Mouse (Mus musculus): ENCODE data around the gene Borcs8. TPM values are rescaled to one million over a fixed set of nuclear protein-coding genes. Genes with fewer than 3 reads are reported as not detected.

The Borcs8 gene
- 40.5 and 41.9 TPM in 2 replicates for polyA plus RNA-seq (2014; fragmentation: Nextera tagmentation; extraction: Ambion mirVana)

GRCm38 (mm10) chr8:70139026-70139857, at the start of gene Borcs8, which contains the start of the genes Rfxank and Mef2b:
Gene Borcs8 (plus strand): TSS chr8:70139499.
Gene Rfxank (minus strand): TSS chr8:70139154.
Gene Mef2b (plus strand): TSS chr8:70139711.
- no peaks in the 10 kb centered on the region for H3K9me3 ChIP-seq (ENCODE audit: control insufficient read depth, low read length)
- H3K4me2 ChIP-seq (ENCODE audit: low read depth, low read length, severe bottlenecking) = peak within 1 kb of the TSS; percentile 74
- DNase-seq (ENCODE audit: low spot score) (peak; percentile 99), ATAC-seq (replicated peaks; ENCODE audit: low FRiP score) (peak; percentile 97)
- WGBS = under 1% methylated on average over 46 of the region's 46 CpGs
- H3K9ac ChIP-seq (ENCODE audit: low read length) = peak within 1 kb of the TSS; percentile 68
- H3K27ac ChIP-seq (ENCODE audit: low read depth, low read length) = peak within 1 kb of the TSS; percentile 19; the same call in 1 of the 2 replicates
- peak within 1 kb of the TSS; percentile 69 for H3K4me3 ChIP-seq (ENCODE audit: low read depth, low read length)
- peaks cover 12% of the 10 kb centered on the region for H3K4me1 ChIP-seq (replicated peaks; ENCODE audit: control insufficient read depth, insufficient read depth, low read length)
- H3K36me3 ChIP-seq (ENCODE audit: control insufficient read depth, insufficient read depth, low read length) = peaks cover 10% of the 10 kb centered on the region; the same call in 1 of the 2 replicates
- H3K27me3 ChIP-seq (ENCODE audit: control insufficient read depth, insufficient read depth, low read length) = no peaks in the 10 kb centered on the region

- ATAC-seq (replicated peaks; ENCODE audit: low FRiP score) = no peak
- peaks cover 1% of the 10 kb centered on the region for H3K36me3 ChIP-seq (ENCODE audit: control insufficient read depth, insufficient read depth, low read length)
- H3K4me2 ChIP-seq (ENCODE audit: low read depth, low read length, severe bottlenecking) = no peak overlapping the region
- no peaks in the 10 kb centered on the region; the same call in 1 of the 2 replicates for H3K9me3 ChIP-seq (ENCODE audit: control insufficient read depth, low read length)
- 64% methylated on average over 8 of the region's 8 CpGs for WGBS
- DNase-seq (ENCODE audit: low spot score) = no peak
- peaks cover 22% of the 10 kb centered on the region for H3K27me3 ChIP-seq (ENCODE audit: control insufficient read depth, insufficient read depth, low read length)
- no peak overlapping the region for H3K27ac ChIP-seq (ENCODE audit: low read depth, low read length)
- no peak overlapping the region for H3K9ac ChIP-seq (ENCODE audit: low read length)
- no peak overlapping the region for H3K4me3 ChIP-seq (ENCODE audit: low read depth, low read length)
- peaks cover 6% of the 10 kb centered on the region; the same call in 1 of the 2 replicates for H3K4me1 ChIP-seq (replicated peaks; ENCODE audit: control insufficient read depth, insufficient read depth, low read length)
These were observed 46.5 kb upstream of the Borcs8 start for GRCm38 (mm10) chr8:70092786-70093185.

GRCm38 (mm10) chr8:70099276-70099675, 40.0 kb upstream of the Borcs8 start:
- ATAC-seq (replicated peaks; ENCODE audit: low FRiP score) = no peak
- DNase-seq (ENCODE audit: low spot score) = no peak
- no peak overlapping the region for H3K4me3 ChIP-seq (ENCODE audit: low read depth, low read length)
- H3K27ac ChIP-seq (ENCODE audit: low read depth, low read length) = no peak overlapping the region
- H3K4me2 ChIP-seq (ENCODE audit: low read depth, low read length, severe bottlenecking) = no peak overlapping the region
- H3K27me3 ChIP-seq (ENCODE audit: control insufficient read depth, insufficient read depth, low read length) = no peaks in the 10 kb centered on the region
- peaks cover 7% of the 10 kb centered on the region for H3K36me3 ChIP-seq (ENCODE audit: control insufficient read depth, insufficient read depth, low read length)
- H3K9me3 ChIP-seq (ENCODE audit: control insufficient read depth, low read length) = peaks cover 3% of the 10 kb centered on the region; the same call in 1 of the 2 replicates
- no peaks in the 10 kb centered on the region for H3K4me1 ChIP-seq (replicated peaks; ENCODE audit: control insufficient read depth, insufficient read depth, low read length)
- no peak overlapping the region for H3K9ac ChIP-seq (ENCODE audit: low read length)
- 79% methylated on average over 8 of the region's 8 CpGs for WGBS

- DNase-seq (ENCODE audit: low spot score) (no peak), ATAC-seq (replicated peaks; ENCODE audit: low FRiP score) (no peak)
- Histone ChIP-seq H3K9ac (ENCODE audit: low read length) (no peak overlapping the region), H3K27ac (ENCODE audit: low read depth, low read length) (no peak overlapping the region), H3K4me1 (replicated peaks; ENCODE audit: control insufficient read depth, insufficient read depth, low read length) (no peaks in the 10 kb centered on the region), H3K9me3 (ENCODE audit: control insufficient read depth, low read length) (peaks cover 3% of the 10 kb centered on the region; the same call in 1 of the 2 replicates), H3K4me2 (ENCODE audit: low read depth, low read length, severe bottlenecking) (no peak overlapping the region), H3K4me3 (ENCODE audit: low read depth, low read length) (no peak overlapping the region), H3K27me3 (ENCODE audit: control insufficient read depth, insufficient read depth, low read length) (no peaks in the 10 kb centered on the region), H3K36me3 (ENCODE audit: control insufficient read depth, insufficient read depth, low read length) (peaks cover 7% of the 10 kb centered on the region)
- 88% methylated on average over 8 of the region's 8 CpGs for WGBS
These were observed 39.1 kb upstream of the Borcs8 start for GRCm38 (mm10) chr8:70100241-70100640.

GRCm38 (mm10) chr8:70104506-70104905, 34.8 kb upstream of the Borcs8 start:
- 27% methylated on average over 6 of the region's 6 CpGs for WGBS
- H3K9me3 ChIP-seq (ENCODE audit: control insufficient read depth, low read length) = no peaks in the 10 kb centered on the region
- DNase-seq (ENCODE audit: low spot score) = no peak
- H3K27me3 ChIP-seq (ENCODE audit: control insufficient read depth, insufficient read depth, low read length) = no peaks in the 10 kb centered on the region
- ATAC-seq (replicated peaks; ENCODE audit: low FRiP score) = peak; percentile 47; the same call in 1 of the 2 replicates
- H3K9ac ChIP-seq (ENCODE audit: low read length) = no peak overlapping the region
- no peaks in the 10 kb centered on the region for H3K36me3 ChIP-seq (ENCODE audit: control insufficient read depth, insufficient read depth, low read length)
- no peak overlapping the region for H3K27ac ChIP-seq (ENCODE audit: low read depth, low read length)
- H3K4me3 ChIP-seq (ENCODE audit: low read depth, low read length) = no peak overlapping the region
- H3K4me2 ChIP-seq (ENCODE audit: low read depth, low read length, severe bottlenecking) = no peak overlapping the region
- H3K4me1 ChIP-seq (replicated peaks; ENCODE audit: control insufficient read depth, insufficient read depth, low read length) = no peaks in the 10 kb centered on the region

- no peak for DNase-seq (ENCODE audit: low spot score)
- Histone ChIP-seq H3K9me3 (ENCODE audit: control insufficient read depth, low read length) (no peaks in the 10 kb centered on the region), H3K4me1 (replicated peaks; ENCODE audit: control insufficient read depth, insufficient read depth, low read length) (no peaks in the 10 kb centered on the region), H3K36me3 (ENCODE audit: control insufficient read depth, insufficient read depth, low read length) (no peaks in the 10 kb centered on the region; the same call in 1 of the 2 replicates), H3K4me2 (ENCODE audit: low read depth, low read length, severe bottlenecking) (no peak overlapping the region), H3K9ac (ENCODE audit: low read length) (no peak overlapping the region), H3K4me3 (ENCODE audit: low read depth, low read length) (no peak overlapping the region), H3K27me3 (ENCODE audit: control insufficient read depth, insufficient read depth, low read length) (no peaks in the 10 kb centered on the region), H3K27ac (ENCODE audit: low read depth, low read length) (no peak overlapping the region)
- ATAC-seq (replicated peaks; ENCODE audit: low FRiP score) = no peak
- WGBS = 84% methylated on average over 7 of the region's 7 CpGs
These were observed 34.4 kb upstream of the Borcs8 start for GRCm38 (mm10) chr8:70104922-70105321.

GRCm38 (mm10) chr8:70110451-70110850, 28.8 kb upstream of the Borcs8 start:
- WGBS = 90% methylated on average over 2 of the region's 2 CpGs
- no peaks in the 10 kb centered on the region; the same call in 1 of the 2 replicates for H3K36me3 ChIP-seq (ENCODE audit: control insufficient read depth, insufficient read depth, low read length)
- H3K4me1 ChIP-seq (replicated peaks; ENCODE audit: control insufficient read depth, insufficient read depth, low read length) = peaks cover 6% of the 10 kb centered on the region
- no peak for ATAC-seq (replicated peaks; ENCODE audit: low FRiP score)
- DNase-seq (ENCODE audit: low spot score) = no peak
- peaks cover 38% of the 10 kb centered on the region for H3K27me3 ChIP-seq (ENCODE audit: control insufficient read depth, insufficient read depth, low read length)
- no peak overlapping the region for H3K4me2 ChIP-seq (ENCODE audit: low read depth, low read length, severe bottlenecking)
- no peak overlapping the region for H3K9ac ChIP-seq (ENCODE audit: low read length)
- H3K9me3 ChIP-seq (ENCODE audit: control insufficient read depth, low read length) = no peaks in the 10 kb centered on the region
- no peak overlapping the region for H3K4me3 ChIP-seq (ENCODE audit: low read depth, low read length)
- H3K27ac ChIP-seq (ENCODE audit: low read depth, low read length) = no peak overlapping the region

- WGBS = 51% methylated on average over 23 of the region's 23 CpGs
- no peaks in the 10 kb centered on the region for H3K9me3 ChIP-seq (ENCODE audit: control insufficient read depth, low read length)
- H3K4me3 ChIP-seq (ENCODE audit: low read depth, low read length) = no peak overlapping the region
- 0 out of 2 replicates have a peak, but pooled peaks have one; percentile 8 for ATAC-seq (replicated peaks; ENCODE audit: low FRiP score)
- peaks cover 6% of the 10 kb centered on the region for H3K4me1 ChIP-seq (replicated peaks; ENCODE audit: control insufficient read depth, insufficient read depth, low read length)
- peaks cover 38% of the 10 kb centered on the region for H3K27me3 ChIP-seq (ENCODE audit: control insufficient read depth, insufficient read depth, low read length)
- DNase-seq (ENCODE audit: low spot score) = no peak
- H3K4me2 ChIP-seq (ENCODE audit: low read depth, low read length, severe bottlenecking) = no peak overlapping the region
- H3K27ac ChIP-seq (ENCODE audit: low read depth, low read length) = no peak overlapping the region
- H3K36me3 ChIP-seq (ENCODE audit: control insufficient read depth, insufficient read depth, low read length) = no peaks in the 10 kb centered on the region; the same call in 1 of the 2 replicates
- H3K9ac ChIP-seq (ENCODE audit: low read length) = no peak overlapping the region
These were observed 28.0 kb upstream of the Borcs8 start for GRCm38 (mm10) chr8:70111192-70111795.

Measured in forebrain, embryonic 11.5 days (tissue).